Mouse (Mus musculus): ENCODE results near the gene Tbc1d13.

Tbc1d13 gene

DNA sequence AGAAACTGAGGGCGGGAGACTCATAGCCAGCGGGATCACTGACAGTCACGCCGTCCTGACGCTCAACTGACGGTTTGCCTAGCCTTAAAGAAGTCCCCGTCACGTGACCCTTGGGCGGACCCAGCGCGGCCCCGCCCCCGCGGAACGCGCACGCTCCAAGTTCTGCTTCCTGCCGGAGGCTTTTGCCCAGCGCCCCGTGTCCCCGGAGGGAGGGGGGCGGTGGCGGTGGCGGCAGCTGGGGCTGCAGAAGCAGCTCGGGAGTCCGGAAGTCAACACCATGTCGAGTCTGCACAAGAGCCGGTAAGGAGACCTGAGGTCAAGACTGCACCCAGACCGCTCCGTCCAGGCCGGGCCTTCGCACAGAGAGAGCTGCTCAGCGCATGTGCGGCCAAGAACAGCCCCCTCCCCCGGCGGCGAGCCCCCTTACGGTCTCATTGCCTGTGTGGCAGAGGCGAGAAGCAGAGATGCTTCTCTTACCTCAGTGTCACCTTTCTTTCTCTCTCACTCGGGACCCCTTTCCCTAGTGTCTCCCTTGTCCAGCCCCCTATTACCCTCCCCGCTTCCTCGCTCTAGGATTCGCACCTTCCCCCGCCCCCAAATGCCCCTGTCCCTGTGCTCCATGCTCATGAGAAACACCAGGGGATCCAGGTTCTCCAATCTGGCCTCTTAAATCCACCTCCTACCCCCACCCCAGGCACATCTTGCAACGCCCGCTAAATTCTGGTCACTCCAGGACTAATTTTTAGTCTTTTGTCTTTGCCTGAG, at the start of gene Tbc1d13:
Gene Tbc1d13, plus strand, starts transcription at position 134 of the 765 bp plus-strand sequence.
- peak; percentile 99 for DNase-seq (ENCODE audit: extremely low read depth, insufficient read length, low spot score)

DNA sequence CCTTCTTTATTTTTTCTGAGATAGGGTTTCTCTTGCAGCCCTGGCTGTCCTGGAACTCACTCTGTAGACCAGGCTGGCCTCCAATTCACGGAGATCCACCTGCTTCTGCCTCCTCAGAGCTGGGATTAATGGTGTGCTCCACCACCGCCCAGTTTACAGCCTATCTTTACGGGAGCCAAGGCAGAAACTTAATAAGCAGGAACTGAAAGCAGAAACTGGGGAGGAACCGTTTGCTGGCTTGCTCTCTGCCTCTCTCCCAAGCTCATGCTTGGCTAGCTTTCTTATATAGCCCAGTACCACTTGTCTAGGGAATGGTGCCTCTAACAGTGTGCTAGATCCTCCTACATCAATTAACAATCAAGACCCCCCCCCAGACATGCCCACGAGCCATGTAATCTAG, 49.4 kb upstream of the Tbc1d13 start:
- DNase-seq (ENCODE audit: extremely low read depth, insufficient read length, low spot score): no peak

DNA sequence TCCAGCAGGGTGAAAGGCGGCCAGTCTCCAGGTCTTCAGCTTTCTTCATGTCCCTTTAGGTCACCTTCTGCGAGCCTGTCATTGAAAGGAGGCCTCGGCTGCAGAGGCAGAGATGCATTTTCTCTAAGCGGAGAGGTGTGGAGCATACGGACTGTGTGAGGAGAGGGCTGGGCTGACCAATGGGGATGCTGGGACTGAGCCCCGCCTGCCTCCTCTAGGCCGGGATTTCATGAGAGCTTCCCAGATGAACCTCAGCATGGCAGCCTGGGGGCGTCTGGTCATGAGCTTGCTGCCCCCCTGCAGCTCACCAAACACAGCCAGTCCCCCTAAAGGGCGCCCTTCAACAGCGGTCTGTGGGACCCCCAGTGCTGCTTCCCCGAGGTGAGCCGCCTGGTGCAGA, 48.9 kb upstream of the Tbc1d13 start:
- DNase-seq (ENCODE audit: extremely low read depth, insufficient read length, low spot score): no peak

DNA sequence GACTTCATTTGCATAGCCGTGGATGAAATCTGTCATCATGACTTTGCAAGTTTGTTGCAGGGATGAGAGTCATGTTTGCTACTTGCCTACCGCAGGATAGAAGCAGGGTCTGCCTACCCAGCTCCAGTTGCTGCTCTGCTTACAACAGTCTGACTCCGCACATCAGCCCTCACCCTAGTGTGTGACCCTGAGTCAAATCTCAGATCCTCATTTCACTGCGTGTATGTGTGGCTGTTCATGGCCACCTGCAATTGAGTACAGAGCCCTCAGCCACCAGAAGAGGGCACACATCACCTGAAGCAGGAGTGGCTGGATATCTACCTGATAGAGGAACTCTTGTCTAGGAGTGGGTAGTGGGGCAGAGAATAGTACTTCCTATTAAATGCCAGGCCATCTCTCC, 46.2 kb upstream of the Tbc1d13 start:
- DNase-seq (ENCODE audit: extremely low read depth, insufficient read length, low spot score): no peak

DNA sequence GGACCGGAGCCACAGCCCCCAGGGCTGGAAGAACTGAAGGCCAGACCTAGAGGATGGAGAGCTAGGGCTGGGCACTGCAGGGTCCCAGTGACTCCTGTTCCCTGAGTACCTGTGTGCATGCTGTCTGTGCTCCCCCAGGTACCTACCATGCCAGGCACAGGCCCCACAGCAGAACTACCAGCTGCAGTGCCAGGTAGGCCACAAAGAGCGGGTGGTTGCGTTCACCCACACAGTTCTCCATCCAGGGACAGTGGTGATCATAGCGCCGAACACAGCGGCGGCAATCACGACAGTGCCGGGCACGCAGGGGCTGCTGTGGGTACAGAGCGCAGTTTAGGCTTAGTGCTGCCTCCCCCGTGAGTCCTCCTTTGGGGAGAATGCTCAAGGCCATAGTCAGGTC, 42.0 kb upstream of the Tbc1d13 start:
- no peak for DNase-seq (ENCODE audit: extremely low read depth, insufficient read length, low spot score)

DNA sequence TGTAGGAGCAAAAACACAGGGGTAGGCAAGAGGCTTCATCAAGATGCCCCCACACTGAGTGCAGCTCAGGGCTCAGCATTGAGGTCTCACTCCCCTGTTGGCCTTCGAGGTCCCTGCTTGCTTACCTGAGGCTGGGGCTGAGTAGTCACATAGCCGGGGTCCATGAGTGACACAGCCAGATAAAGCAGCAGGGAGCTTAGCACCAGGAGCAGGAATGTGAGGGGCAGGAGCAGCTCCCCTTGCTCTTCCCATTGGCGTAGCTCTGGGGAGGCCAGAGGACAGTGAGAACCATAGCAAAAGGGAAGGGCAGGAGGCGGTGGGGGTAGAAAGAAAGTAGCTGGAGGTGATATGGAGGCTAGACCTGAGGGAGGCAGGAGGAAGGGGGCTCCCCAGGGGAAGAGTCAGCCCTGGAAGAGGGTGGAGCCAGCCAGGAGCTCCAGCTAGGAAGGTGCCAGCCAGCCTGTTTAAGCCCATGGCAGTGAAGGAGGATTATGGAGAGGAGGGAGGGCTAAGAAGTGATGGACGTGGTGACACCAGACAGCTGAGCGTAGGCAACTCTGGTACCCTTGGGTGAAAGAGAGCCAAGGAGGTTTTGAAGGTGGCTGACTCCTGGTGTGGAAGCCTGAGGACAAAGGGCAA, 41.1 kb upstream of the Tbc1d13 start:
- no peak for DNase-seq (ENCODE audit: extremely low read depth, insufficient read length, low spot score)

DNA sequence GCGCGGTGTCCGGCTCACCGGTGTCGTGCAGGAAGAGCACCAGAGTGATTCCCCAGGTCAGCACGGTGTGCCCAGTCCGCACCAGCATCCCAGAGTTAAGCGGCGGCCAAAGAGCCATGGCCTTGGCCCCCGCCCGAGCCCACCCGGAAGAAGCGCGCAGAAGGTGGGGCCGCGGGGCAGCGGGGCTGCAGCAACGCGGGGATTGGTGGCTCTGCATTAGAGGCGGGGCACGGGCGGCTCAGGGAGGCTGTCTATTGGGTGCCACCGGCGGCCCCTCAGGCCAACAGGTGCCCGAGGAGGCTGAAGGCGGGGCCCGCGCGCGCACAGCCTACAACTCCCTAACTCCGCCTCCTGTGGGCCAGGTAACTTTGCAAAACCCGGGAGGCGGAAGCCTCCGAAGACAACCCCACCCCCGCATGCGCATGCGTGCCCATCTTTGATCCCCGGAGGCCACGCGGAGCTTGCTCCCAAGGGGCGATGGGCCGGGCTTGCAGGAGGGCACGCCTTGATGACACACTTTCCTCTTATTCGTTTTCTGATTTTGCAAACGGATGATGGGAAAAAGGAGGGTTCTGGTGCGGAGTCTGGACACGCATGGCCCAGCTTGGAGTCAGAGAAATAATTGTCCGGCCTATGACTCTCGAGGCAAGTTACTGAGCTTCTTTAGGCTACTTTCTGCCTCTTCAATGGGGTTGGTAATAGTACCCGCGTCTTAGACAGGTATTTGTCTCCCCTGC, 39.9 kb upstream of the Tbc1d13 start, which contains the start of gene Zdhhc12:
Gene Zdhhc12, minus strand, starts transcription at position 178 of the 737 bp plus-strand sequence.
- peak; percentile 99 for DNase-seq (ENCODE audit: extremely low read depth, insufficient read length, low spot score)

DNA sequence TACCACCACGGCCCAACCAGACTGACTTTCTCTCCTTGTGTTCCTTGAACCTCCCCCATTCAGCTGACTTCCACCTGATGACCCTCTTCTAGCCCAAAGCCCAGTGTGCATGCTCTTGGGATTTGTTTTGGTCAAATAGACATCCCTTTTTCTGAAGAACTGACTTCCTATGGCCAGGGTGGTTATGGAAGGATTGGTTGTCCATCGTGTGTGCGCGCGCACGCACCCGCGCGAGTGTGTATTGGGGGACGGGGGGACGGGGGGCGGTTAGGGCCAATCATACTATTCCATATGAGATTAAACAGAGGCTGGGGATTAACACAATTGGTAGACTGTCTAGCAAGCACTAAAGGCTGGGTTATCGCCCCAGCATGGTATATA, 39.3 kb upstream of the Tbc1d13 start:
- peak; percentile 57 for DNase-seq (ENCODE audit: extremely low read depth, insufficient read length, low spot score)

DNA sequence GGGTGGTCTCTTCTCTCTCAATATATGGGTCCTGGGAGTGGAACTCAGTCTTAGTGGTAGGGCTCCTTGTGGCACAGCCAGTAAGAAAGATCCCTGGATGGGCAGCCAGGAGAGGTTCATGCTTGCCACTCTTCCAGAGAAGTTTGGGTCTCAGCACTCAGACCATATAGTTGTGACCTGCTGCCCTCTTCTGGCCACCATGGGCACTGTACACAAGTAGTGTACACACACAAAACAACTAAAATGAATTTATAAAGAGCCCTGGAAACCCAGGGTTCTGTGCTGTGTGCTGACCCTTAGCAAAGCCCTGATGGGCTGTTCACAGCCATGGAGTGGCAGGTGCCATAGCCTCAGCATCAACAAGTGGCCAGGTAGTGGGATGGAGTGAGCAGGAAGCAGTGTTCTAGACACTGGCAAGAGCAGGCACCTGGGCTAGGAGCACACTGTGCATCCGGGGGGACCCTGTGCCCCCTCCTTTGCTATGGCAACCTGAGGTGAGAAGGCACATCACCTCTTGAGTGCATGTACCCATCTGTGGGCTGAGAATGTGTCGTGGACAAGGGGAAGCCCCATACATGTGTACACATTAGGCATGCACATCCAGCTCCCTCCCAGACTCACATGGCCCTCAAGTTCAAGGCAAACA, 37.5 kb upstream of the Tbc1d13 start:
- no peak for DNase-seq (ENCODE audit: extremely low read depth, insufficient read length, low spot score)

DNA sequence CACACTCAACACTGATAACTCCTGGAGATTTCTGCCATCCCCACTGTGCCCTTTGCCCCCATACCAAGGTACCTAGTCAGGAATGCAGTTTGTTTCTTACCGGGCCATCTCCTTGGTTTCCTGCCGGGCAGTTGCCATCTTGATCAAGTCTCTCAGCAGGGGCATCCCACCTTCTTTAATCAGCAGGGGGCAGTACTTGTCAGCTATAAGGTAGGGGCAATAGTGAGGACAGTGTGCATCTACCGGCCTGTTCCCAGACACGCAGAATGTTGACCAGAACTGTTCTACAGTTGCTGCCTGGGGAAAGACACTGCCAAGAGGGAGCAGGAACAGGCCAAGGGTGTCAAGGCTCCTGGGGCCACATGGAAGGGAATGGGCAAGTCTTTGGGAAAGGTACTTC, 33.3 kb upstream of the Tbc1d13 start:
- DNase-seq (ENCODE audit: extremely low read depth, insufficient read length, low spot score): no peak

DNA sequence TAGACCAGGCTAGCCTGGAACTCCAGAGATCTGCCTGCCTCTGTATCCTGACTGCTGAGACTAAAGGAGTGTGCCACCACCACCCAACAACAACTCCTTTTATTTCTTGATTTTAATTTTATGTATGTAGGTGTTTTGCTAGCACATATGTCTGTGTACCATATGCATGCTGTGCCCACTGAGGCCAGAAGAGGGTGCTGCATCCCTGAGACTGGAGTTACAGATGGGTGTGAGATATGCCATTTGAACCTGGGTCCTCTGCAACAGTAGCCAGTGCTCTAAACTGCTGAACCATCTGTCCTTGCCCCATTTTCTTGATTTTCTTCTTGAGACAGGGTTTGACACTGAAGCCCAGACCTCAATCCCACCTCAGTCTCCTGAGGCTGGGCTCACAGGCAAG, 27.2 kb upstream of the Tbc1d13 start:
- DNase-seq (ENCODE audit: extremely low read depth, insufficient read length, low spot score): no peak

DNA sequence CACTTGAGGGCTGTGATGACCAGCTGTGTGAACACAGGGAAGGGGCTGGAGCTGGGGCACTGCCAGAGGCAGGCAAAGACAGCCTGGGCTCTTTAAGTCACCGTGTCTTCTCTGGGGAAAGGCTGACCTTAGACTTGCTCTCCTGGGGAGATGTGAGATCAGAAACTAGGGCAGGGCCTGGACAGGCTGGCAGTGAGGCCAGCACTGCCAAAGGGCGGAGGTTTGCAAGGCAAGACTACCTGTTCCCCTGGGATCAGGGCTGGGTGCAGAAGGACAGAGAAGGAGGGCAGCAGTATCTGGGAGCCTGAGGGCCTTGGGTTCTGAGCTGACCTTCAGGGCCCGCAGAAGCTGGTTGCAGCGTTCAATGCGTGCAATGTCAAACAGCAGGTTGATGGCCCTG, 25.9 kb upstream of the Tbc1d13 start:
- no peak for DNase-seq (ENCODE audit: extremely low read depth, insufficient read length, low spot score)

DNA sequence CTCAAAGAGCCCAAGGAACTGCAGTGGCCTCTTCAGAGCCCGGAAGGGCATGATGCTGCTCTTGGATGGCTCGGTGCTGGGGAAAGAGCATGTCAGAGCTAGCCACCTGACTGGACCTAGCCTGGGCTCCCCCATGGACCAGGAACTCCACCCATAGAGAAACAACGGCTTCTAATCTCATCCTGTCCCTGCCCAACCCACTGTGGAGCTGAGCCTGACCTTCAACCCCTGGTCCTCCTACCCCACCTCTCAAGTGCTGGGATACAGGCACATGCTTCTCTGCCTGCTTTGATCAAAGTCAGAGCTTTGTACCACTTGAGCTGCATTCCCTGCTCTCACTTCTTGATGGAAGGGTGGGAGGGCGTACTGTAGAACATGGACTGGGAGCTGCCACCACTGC, 25.3 kb upstream of the Tbc1d13 start:
- no peak for DNase-seq (ENCODE audit: extremely low read depth, insufficient read length, low spot score)

DNA sequence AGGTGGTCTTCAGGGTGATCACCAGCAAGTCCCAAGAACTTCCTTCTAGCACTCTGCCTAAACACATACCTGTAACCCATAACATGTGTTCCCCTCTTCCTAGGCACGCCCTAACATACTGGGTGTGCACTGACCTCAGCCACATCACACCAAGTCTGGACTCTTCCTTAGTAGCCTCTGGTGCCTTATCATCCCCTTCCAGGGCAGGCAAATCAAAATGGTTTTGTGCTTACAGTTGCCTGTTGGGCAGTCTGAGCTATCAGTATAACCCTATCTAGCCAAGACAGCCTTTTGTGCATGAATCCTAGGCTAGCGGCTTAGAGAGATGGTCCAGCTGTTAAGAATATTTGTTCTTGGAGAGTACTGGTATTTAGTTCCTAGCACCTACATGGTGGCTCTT, 22.0 kb upstream of the Tbc1d13 start:
- DNase-seq (ENCODE audit: extremely low read depth, insufficient read length, low spot score): no peak

DNA sequence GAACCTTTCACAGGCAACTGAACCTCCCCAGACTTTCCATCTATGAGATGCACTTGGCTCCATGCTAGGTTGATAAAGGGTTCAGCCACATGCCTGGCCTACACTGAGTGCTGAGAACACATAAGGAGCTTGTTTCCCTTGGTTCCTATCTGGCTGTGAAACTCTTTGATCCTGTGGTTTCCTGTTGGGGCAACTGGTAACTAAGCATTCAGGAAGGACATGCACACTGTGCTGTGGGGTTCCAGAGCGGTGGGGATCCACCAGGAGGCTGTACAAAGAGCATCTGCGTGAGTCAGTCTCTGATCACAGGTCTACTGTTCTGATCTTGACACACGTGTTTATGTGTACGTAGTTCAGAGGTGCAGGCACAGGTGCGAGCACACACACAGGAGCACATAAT, 21.0 kb upstream of the Tbc1d13 start:
- DNase-seq (ENCODE audit: extremely low read depth, insufficient read length, low spot score): no peak

DNA sequence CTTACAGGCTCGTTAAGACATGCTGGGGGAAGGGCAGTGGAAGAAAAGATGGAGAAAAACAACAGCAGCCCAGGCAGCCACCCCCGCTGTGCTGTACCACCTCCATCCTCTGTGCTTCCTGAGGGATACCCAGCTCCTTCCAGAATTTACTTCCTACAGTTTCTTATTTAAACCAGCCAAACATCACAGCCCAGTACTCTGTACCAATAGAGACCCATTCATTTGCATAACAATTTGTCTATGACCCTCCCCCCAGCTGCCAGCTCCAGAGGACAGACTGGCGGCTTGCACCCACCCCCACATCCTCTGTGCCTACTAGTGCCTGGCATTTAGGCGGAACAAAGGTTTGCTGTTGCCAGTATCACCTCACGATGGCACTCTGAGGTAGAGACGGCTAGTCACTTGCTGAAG, 13.9 kb upstream of the Tbc1d13 start:
- no peak for DNase-seq (ENCODE audit: extremely low read depth, insufficient read length, low spot score)

DNA sequence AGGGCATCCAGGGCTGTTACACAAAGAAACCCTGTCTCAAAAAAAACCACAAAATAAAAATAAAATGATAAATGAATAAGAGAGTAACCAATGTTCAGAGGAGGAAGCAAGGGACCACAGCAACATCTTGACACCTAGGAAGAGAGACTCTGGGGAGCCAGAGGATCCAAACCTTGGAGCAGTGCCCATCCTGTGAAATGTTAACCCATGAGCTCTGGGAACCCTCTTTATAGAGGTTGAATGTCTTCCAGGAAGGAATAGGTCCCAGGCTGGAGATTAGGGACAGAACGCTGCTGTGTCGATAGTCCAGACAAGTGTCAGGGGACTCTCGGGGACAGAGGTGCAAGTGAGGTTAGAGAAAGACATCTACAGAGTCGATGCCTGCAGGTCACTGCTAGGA, 13.3 kb upstream of the Tbc1d13 start:
- no peak for DNase-seq (ENCODE audit: extremely low read depth, insufficient read length, low spot score)

DNA sequence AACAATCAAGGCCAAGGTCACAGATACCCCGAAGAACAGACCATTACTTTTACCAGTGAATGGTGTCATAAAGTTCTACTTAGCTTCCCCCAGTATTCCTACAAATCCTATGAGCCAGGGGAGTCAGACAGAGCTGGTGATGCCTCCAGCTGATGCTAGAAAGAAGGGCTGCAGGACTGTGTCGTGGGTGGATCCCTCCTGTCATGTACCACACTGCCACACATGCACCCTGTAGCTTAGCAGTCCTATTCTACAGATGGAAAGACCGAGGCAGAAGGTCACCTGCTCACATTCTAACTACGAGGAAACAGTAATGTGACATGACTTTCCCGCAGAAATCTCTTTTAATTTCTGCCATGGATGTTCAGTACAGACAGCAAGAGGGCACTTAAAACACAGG, 10.8 kb upstream of the Tbc1d13 start:
- DNase-seq (ENCODE audit: extremely low read depth, insufficient read length, low spot score): no peak

DNA sequence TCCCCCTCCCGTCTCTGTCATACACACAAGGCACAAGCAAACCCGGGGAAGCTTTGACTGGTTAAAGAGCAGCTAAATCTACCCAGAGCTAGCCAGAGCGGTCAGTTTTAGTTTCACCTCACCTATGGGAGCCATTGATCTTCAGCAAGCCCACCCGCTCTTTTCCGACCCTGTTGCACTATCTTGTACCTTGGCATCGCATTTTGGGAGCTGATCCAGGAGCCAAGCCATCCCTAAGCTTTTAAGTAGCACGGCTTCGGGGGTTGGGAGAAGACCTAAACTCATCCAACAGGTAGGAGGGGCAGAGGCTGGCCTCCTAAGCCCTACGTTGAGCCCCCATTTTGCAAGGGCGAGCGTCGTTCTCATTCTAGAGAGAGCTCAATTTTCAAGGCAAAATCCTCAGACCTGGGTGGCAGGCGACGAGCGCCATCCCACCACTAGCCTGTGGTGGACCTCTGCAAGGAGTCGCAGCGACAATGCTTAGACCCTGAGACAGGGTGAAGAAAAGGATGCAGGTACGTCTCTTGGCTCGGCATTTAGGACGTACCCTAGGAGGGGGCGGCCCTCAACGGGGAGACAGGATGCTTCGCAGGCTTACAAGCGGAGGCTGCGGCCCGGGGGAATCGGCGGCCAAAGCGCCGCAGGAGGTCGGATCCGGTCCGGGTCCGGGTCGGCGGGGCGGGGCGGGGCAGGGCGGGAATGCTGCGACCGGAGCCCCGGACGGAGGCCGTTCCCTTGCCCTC, 9.6 kb upstream of the Tbc1d13 start:
- DNase-seq (ENCODE audit: extremely low read depth, insufficient read length, low spot score): no peak

DNA sequence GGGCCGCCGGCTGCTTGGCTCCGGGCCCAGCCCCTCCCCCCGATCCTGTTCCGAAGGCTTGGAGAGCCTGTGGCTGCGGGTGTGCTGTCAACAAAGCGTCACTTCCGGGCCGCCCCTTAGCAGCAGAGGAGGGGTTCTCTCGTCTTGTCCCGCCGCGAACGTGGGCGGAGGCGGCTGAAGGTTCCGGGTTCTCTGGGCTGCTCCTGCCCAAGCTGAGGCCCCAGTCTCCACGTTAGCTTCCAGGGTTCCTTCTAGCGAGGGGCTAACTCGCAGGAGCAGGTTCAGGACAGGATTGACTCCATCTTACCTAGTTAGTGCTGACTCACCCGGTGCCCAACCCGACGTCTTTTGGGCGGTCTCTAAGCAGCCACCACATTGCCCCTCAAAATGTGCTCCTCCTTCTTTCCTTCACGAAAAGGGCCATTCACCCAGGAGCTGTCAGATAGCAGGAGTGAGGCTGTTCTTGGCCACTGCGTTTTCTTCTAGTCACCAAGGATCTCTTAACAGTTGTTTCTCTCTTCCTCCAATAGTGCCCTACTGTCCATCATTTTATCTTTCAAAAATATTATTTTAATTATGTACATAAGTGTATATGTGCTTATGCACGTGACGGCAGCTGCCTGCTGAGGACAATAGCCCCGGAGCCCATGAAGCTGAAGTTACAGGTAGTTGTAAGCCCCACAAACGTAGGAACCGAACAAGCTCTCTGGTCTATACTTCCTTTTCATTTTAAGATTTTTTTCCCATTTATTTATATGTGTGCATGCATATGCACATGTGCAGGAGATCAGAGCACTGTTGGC, 8.9 kb upstream of the Tbc1d13 start, which contains the start of gene Zer1:
Gene Zer1, minus strand, starts transcription at position 114 of the 803 bp plus-strand sequence.
- peak; percentile 94 for DNase-seq (ENCODE audit: extremely low read depth, insufficient read length, low spot score)

Data from 3134 (cell line).